10 mouse cellular contexts compared by ENCODE assay signal in the genomic region with DNA sequence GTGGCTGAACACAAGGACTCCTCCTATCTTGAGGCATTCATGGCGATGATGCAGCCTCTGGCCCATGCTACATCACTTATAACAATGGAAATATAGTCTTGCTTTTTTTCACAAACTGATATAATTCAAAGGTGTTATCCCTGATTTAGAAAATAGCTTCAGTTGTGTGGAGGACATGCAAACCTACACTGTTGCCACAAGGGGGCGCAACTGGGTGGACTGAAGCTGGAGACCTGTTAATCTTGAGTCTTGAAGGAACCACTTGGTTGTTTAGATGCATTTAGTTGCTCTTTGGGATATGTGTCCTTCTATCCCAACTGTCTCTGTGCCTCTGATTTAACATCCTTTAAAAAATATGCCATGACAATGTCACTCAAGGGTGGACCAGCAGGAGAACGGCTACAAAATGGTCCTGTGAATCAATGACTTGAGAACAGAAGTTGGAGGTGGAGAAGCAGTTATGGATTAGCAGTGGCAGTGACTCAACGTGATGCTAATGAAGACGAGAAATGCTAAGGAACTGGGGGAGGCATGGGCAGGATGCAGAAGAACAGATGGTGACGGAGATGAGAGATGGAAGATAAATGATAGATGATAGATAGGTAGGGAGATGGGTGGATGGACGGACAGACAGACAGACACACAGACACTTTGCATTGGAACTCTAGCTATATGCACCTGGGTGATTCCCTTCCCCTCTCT. TPM values are rescaled to one million over a fixed set of nuclear protein-coding genes. Genes with fewer than 3 reads are reported as not detected.
DNase-seq lines count a peak whose midpoint lies in the region; ATAC-seq and TF ChIP-seq lines count a peak whose summit lies in the region.
"Had no signal": no experiment of that assay in that cellular context is flagged by ENCODE, and none has a peak within 500 bp of the region (broad histone marks: within the 10 kb centered on the region; RNA-seq: fewer than 3 reads in every experiment).

No protein-coding gene starts in this region.

- no peaks in the 10 kb centered on the region for H3K4me1 ChIP-seq in neural tube, embryonic 11.5 days (ENCODE audit: control insufficient read depth, insufficient read depth, low read length)
- H3K4me1 ChIP-seq in neural tube, embryonic 15.5 days = no peaks in the 10 kb centered on the region
- no peaks in the 10 kb centered on the region for H3K4me1 ChIP-seq in forebrain, embryonic 16.5 days (replicated peaks; ENCODE audit: control insufficient read depth, insufficient read depth, low read length)
- H3K4me1 ChIP-seq: midbrain, embryonic 12.5 days had no signal

- no peak overlapping the region for H3K9ac ChIP-seq in neural tube, embryonic 11.5 days (ENCODE audit: low read length)
- no peak overlapping the region for H3K9ac ChIP-seq in neural tube, embryonic 15.5 days (replicated peaks)
- H3K9ac ChIP-seq in forebrain, embryonic 16.5 days (replicated peaks; ENCODE audit: low read depth, low read length) = no peak overlapping the region
- H3K9ac ChIP-seq: midbrain, embryonic 12.5 days had no signal

- ATAC-seq in neural tube, embryonic 11.5 days (ENCODE audit: insufficient read depth, low FRiP score, low TSS enrichment) = no peak
- no peak for ATAC-seq in neural tube, embryonic 15.5 days (ENCODE audit: low FRiP score)
- ATAC-seq in forebrain, embryonic 16.5 days = no peak

- TF ChIP-seq CTCF in gastrocnemius, adult 2 months (IDR thresholded peaks at IDR 0.05) = peak; percentile 71

- no peaks in the 10 kb centered on the region for H3K9me3 ChIP-seq in neural tube, embryonic 11.5 days (ENCODE audit: control insufficient read depth, low read length)
- H3K9me3 ChIP-seq in neural tube, embryonic 15.5 days (replicated peaks) = no peaks in the 10 kb centered on the region
- H3K9me3 ChIP-seq in forebrain, embryonic 16.5 days (ENCODE audit: control insufficient read depth, low read length) = no peaks in the 10 kb centered on the region
- H3K9me3 ChIP-seq: midbrain, embryonic 12.5 days had no signal

- H3K27me3 ChIP-seq in neural tube, embryonic 11.5 days (ENCODE audit: control insufficient read depth, insufficient read depth, low read length) = no peaks in the 10 kb centered on the region
- no peaks in the 10 kb centered on the region for H3K27me3 ChIP-seq in neural tube, embryonic 15.5 days (replicated peaks)
- H3K27me3 ChIP-seq in forebrain, embryonic 16.5 days (replicated peaks; ENCODE audit: control insufficient read depth, insufficient read depth, low read length) = no peaks in the 10 kb centered on the region
- H3K27me3 ChIP-seq: midbrain, embryonic 12.5 days had no signal

- WGBS in neural tube, embryonic 11.5 days = 60% methylated on average over 7 of the region's 7 CpGs
- WGBS in neural tube, embryonic 15.5 days = 59% methylated on average over 7 of the region's 7 CpGs
- 54% methylated on average over 7 of the region's 7 CpGs for WGBS in forebrain, embryonic 16.5 days

- no peak overlapping the region for H3K4me3 ChIP-seq in gastrocnemius, adult 2 months
- H3K4me3 ChIP-seq in neural tube, embryonic 11.5 days (ENCODE audit: low read depth, low read length) = no peak overlapping the region
- no peak overlapping the region for H3K4me3 ChIP-seq in neural tube, embryonic 15.5 days (replicated peaks)
- H3K4me3 ChIP-seq in forebrain, embryonic 16.5 days (replicated peaks; ENCODE audit: low read length) = no peak overlapping the region
- H3K4me3 ChIP-seq: midbrain, embryonic 12.5 days had no signal

- DNase-seq in gastrocnemius, adult 2 months = peak; percentile 50
- DNase-seq in gastrocnemius, postnatal 14 days = no peak
- DNase-seq in neural tube, embryonic 11.5 days (ENCODE audit: low spot score) = peak; percentile 42
- DNase-seq in c-Kit-positive CD71-negative TER-119-negative erythroid progenitor cells, embryonic 14.5 days (ENCODE audit: low read depth) = peak; percentile 36
- peak; percentile 39 to 54 for DNase-seq in lung, postnatal 4 days
- no peak for DNase-seq in right cerebral cortex, adult 18-20 months

- intact Hi-C loops in gastrocnemius, adult 2 months (cut with DNase I) = no loop called here
- intact Hi-C loops in gastrocnemius, postnatal 14 days (cut with DNase I; ENCODE audit: low total_unique reads) = no loop called here

- no peaks in the 10 kb centered on the region for H3K36me3 ChIP-seq in neural tube, embryonic 11.5 days (ENCODE audit: control insufficient read depth, insufficient read depth, low read length)
- no peaks in the 10 kb centered on the region for H3K36me3 ChIP-seq in neural tube, embryonic 15.5 days
- no peaks in the 10 kb centered on the region for H3K36me3 ChIP-seq in forebrain, embryonic 16.5 days (ENCODE audit: control insufficient read depth, insufficient read depth)
- H3K36me3 ChIP-seq: midbrain, embryonic 12.5 days had no signal

- no peak overlapping the region for H3K4me2 ChIP-seq in neural tube, embryonic 11.5 days (ENCODE audit: low read depth)
- H3K4me2 ChIP-seq in neural tube, embryonic 15.5 days = no peak overlapping the region
- H3K4me2 ChIP-seq in forebrain, embryonic 16.5 days (ENCODE audit: low read length) = no peak overlapping the region
- H3K4me2 ChIP-seq: midbrain, embryonic 12.5 days had no signal

- no peak overlapping the region for H3K27ac ChIP-seq in gastrocnemius, adult 2 months
- H3K27ac ChIP-seq in neural tube, embryonic 11.5 days (ENCODE audit: low read depth, low read length) = no peak overlapping the region
- H3K27ac ChIP-seq in neural tube, embryonic 15.5 days (replicated peaks) = no peak overlapping the region
- H3K27ac ChIP-seq in forebrain, embryonic 16.5 days (ENCODE audit: low read length) = no peak overlapping the region
- H3K27ac ChIP-seq: midbrain, embryonic 12.5 days had no signal

RNA-seq across cellular contexts. Expression of gene Syt17, which starts 10.8 kb away (rescaled TPM):
- under 1 TPM; 0.41 to 0.61 TPM for total RNA-seq in gastrocnemius, adult 2 months (2021)
- total RNA-seq in gastrocnemius, postnatal 14 days (2021) = under 1 TPM; 0.88 to 0.89 TPM
- polyA plus RNA-seq in neural tube, embryonic 11.5 days (2014; fragmentation: Nextera tagmentation; extraction: Ambion mirVana) = 7.8 and 8.0 TPM in 2 replicates
- polyA plus RNA-seq in neural tube, embryonic 15.5 days (2015; fragmentation: Nextera tagmentation; extraction: Ambion mirVana) = 23.7 and 24.3 TPM in 2 replicates
- 6.0 and 7.1 TPM in 2 replicates for polyA plus RNA-seq in forebrain, embryonic 16.5 days (2015; fragmentation: Nextera tagmentation; extraction: Ambion mirVana)
- total RNA-seq: hematopoietic stem cell, adult 5-6 weeks had no signal

RNA-seq across cellular contexts. Expression of gene Itpripl2, which starts 54.5 kb away (rescaled TPM):
- 1 to 10 TPM; 6.3 to 9.9 TPM for total RNA-seq in gastrocnemius, adult 2 months (2021)
- total RNA-seq in gastrocnemius, postnatal 14 days (2021) = 10 to 100 TPM; 17.3 to 18.7 TPM
- polyA plus RNA-seq in neural tube, embryonic 11.5 days (2014; fragmentation: Nextera tagmentation; extraction: Ambion mirVana) = 1.1 and 1.4 TPM in 2 replicates
- polyA plus RNA-seq in neural tube, embryonic 15.5 days (2015; fragmentation: Nextera tagmentation; extraction: Ambion mirVana) = 1.2 and 1.5 TPM in 2 replicates
- polyA plus RNA-seq in forebrain, embryonic 16.5 days (2015; fragmentation: Nextera tagmentation; extraction: Ambion mirVana) = 0.75 and 0.89 TPM in 2 replicates

Comparison
In these comparisons a context has a peak if more than half of its experiments do, and no peak if none do; other contexts are left out.
1. DNase-seq: peak in gastrocnemius, adult 2 months (single experiment), neural tube, embryonic 11.5 days (single experiment), c-Kit-positive CD71-negative TER-119-negative erythroid progenitor cells, embryonic 14.5 days (single experiment) and lung, postnatal 4 days (2 of 2); none in gastrocnemius, postnatal 14 days (single experiment) and right cerebral cortex, adult 18-20 months (single experiment).